Mouse (Mus musculus) forebrain, embryonic 15.5 days (tissue): ENCODE data around the gene Gpr137. TPM values are rescaled to one million over a fixed set of nuclear protein-coding genes. Genes with fewer than 3 reads are reported as not detected.

Experiments used
- ATAC-seq: fragments of 200-750 bp; cut with Nextera tagmentation; replicated peaks from 2 replicates; pipeline ENCODE4 v1.8.0; 2017; ENCODE audit warnings: mild to moderate bottlenecking, moderate TSS enrichment, moderate library complexity
- H3K27ac ChIP-seq: fragments of 300-500 bp; sonication (generic); replicated peaks from 2 replicates; pipeline ENCODE4 v1.5.1; 2015; ENCODE audit warnings: mild to moderate bottlenecking, inconsistent platforms
- H3K27me3 ChIP-seq: fragments of 300-500 bp; sonication (generic); 2 replicates; pipeline ENCODE4 v1.6.1; 2015; ENCODE audit warnings: inconsistent platforms
- H3K36me3 ChIP-seq: fragments of 300-500 bp; sonication (generic); 2 replicates; pipeline ENCODE4 v1.6.1; 2015; ENCODE audit warnings: mild to moderate bottlenecking, inconsistent platforms
- H3K4me1 ChIP-seq: fragments of 300-500 bp; sonication (generic); 2 replicates; pipeline ENCODE4 v1.6.1; 2015; ENCODE audit warnings: inconsistent platforms
- H3K4me2 ChIP-seq: fragments of 300-500 bp; sonication (generic); replicated peaks from 2 replicates; pipeline ENCODE4 v1.6.1; 2015; ENCODE audit warnings: mild to moderate bottlenecking, inconsistent platforms
- H3K4me3 ChIP-seq: fragments of 300-500 bp; sonication (generic); 2 replicates; pipeline ENCODE4 v1.5.1; 2015; ENCODE audit warnings: mild to moderate bottlenecking, inconsistent platforms
- H3K9ac ChIP-seq: fragments of 300-500 bp; sonication (generic); replicated peaks from 2 replicates; pipeline ENCODE4 v1.6.1; 2015; ENCODE audit warnings: mild to moderate bottlenecking, inconsistent platforms
- H3K9me3 ChIP-seq: fragments of 300-500 bp; sonication (generic); 2 replicates; pipeline ENCODE4 v1.6.1; 2016; ENCODE audit warnings: inconsistent platforms
- WGBS: fragments of 180-500 bp; shearing (Covaris S2); methylation state at CpG from one replicate; pipeline ENCODE4 v1.1.7; 2015; ENCODE audit warnings: mixed read lengths; 5-methylcytosine and 5-hydroxymethylcytosine counted together
- polyA plus RNA-seq: library from polyadenylated mRNA; unstranded; fragments of >200 nt; fragmentation: Nextera tagmentation; extraction: Ambion mirVana; gene quantifications from 2 replicates; pipeline ENCODE4 v1.2.1, GENCODE M21; 2015

Gene Gpr137
- polyA plus RNA-seq, 1 experiment from 2014 or later, result 48.0 TPM

- Histone ChIP-seq H3K4me2 (no peak overlapping the region), H3K27me3 (peaks cover 51% of the 10 kb centered on the region), H3K36me3 (no peaks in the 10 kb centered on the region), H3K9me3 (no peaks in the 10 kb centered on the region), H3K27ac (no peak overlapping the region), H3K9ac (no peak overlapping the region), H3K4me1 (peaks cover 46% of the 10 kb centered on the region), H3K4me3 (no peak overlapping the region)
- ATAC-seq, result no peak
- WGBS, result 24% methylated on average over 3 of the region's 3 CpGs
Observed at GRCm38 (mm10) chr19:6936299-6936698, 6.0 kb downstream of the Gpr137 start.

GRCm38 (mm10) chr19:6934195-6934977 lies 7.9 kb downstream of the Gpr137 start, which contains the start of gene Kcnk4:
Kcnk4 (minus strand) TSS chr19:6934515.
- Histone ChIP-seq H3K4me1 (peaks cover 28% of the 10 kb centered on the region), H3K27me3 (peaks cover 64% of the 10 kb centered on the region), H3K9ac (peak within 1 kb of the TSS; percentile 52), H3K36me3 (no peaks in the 10 kb centered on the region), H3K27ac (no peak within 1 kb of the TSS), H3K4me3 (peak within 1 kb of the TSS; percentile 45), H3K9me3 (no peaks in the 10 kb centered on the region), H3K4me2 (peak within 1 kb of the TSS; percentile 68)
- 8% methylated on average over 22 of the region's 23 CpGs for WGBS
- ATAC-seq, result no peak

- Histone ChIP-seq H3K36me3 (no peaks in the 10 kb centered on the region), H3K4me2 (peak overlapping the region; percentile 68), H3K4me3 (peak overlapping the region; percentile 45), H3K27ac (no peak overlapping the region), H3K27me3 (peaks cover 72% of the 10 kb centered on the region), H3K9ac (peak overlapping the region; percentile 52), H3K9me3 (no peaks in the 10 kb centered on the region), H3K4me1 (peaks cover 21% of the 10 kb centered on the region)
- ATAC-seq, result peak; percentile 57
- WGBS, result 3% methylated on average over 56 of the region's 58 CpGs
Observed at GRCm38 (mm10) chr19:6933436-6934194, 8.7 kb downstream of the Gpr137 start.

- Histone ChIP-seq H3K4me2 (peak overlapping the region; percentile 68), H3K4me1 (peaks cover 16% of the 10 kb centered on the region), H3K9me3 (no peaks in the 10 kb centered on the region), H3K27ac (no peak overlapping the region), H3K27me3 (peaks cover 77% of the 10 kb centered on the region), H3K36me3 (no peaks in the 10 kb centered on the region), H3K4me3 (peak overlapping the region; percentile 45), H3K9ac (no peak overlapping the region)
- ATAC-seq, result no peak
- 25% methylated on average over 4 of the region's 4 CpGs for WGBS
Observed at GRCm38 (mm10) chr19:6933102-6933435, 9.2 kb downstream of the Gpr137 start.

GRCm38 (mm10) chr19:6932018-6932417 lies 10.3 kb downstream of the Gpr137 start:
- no peaks in the 10 kb centered on the region for H3K9me3 ChIP-seq
- ATAC-seq, result no peak
- WGBS, result 31% methylated on average over 1 of the region's 1 CpGs
- H3K27ac ChIP-seq, result no peak overlapping the region
- H3K4me2 ChIP-seq, result no peak overlapping the region
- H3K36me3 ChIP-seq, result no peaks in the 10 kb centered on the region
- H3K4me3 ChIP-seq, result no peak overlapping the region
- H3K9ac ChIP-seq, result no peak overlapping the region
- H3K4me1 ChIP-seq, result peaks cover 16% of the 10 kb centered on the region
- peaks cover 88% of the 10 kb centered on the region for H3K27me3 ChIP-seq

GRCm38 (mm10) chr19:6931002-6931401 lies 11.3 kb downstream of the Gpr137 start:
- H3K36me3 ChIP-seq, result no peaks in the 10 kb centered on the region

GRCm38 (mm10) chr19:6928080-6928479 lies 14.2 kb downstream of the Gpr137 start:
- H3K4me2 ChIP-seq, result no peak overlapping the region
- H3K9ac ChIP-seq, result no peak overlapping the region
- no peak for ATAC-seq
- H3K4me1 ChIP-seq, result peaks cover 16% of the 10 kb centered on the region
- H3K36me3 ChIP-seq, result no peaks in the 10 kb centered on the region
- no peak overlapping the region for H3K4me3 ChIP-seq
- no peaks in the 10 kb centered on the region for H3K9me3 ChIP-seq
- H3K27ac ChIP-seq, result no peak overlapping the region
- 12% methylated on average over 9 of the region's 9 CpGs for WGBS
- H3K27me3 ChIP-seq, result peaks cover 93% of the 10 kb centered on the region

More at GRCm38 (mm10) chr19:6931002-6931401, 11.3 kb downstream of the Gpr137 start:
- no peak overlapping the region for H3K27ac ChIP-seq
- H3K9me3 ChIP-seq, result no peaks in the 10 kb centered on the region
- WGBS, result 8% methylated on average over 2 of the region's 2 CpGs
- ATAC-seq, result no peak
- peaks cover 94% of the 10 kb centered on the region for H3K27me3 ChIP-seq
- H3K4me3 ChIP-seq, result no peak overlapping the region
- no peak overlapping the region for H3K4me2 ChIP-seq
- peaks cover 21% of the 10 kb centered on the region for H3K4me1 ChIP-seq
- H3K9ac ChIP-seq, result no peak overlapping the region

- peak overlapping the region; percentile 19 for H3K4me3 ChIP-seq
- 8% methylated on average over 26 of the region's 26 CpGs for WGBS
- no peaks in the 10 kb centered on the region for H3K36me3 ChIP-seq
- H3K4me1 ChIP-seq, result peaks cover 25% of the 10 kb centered on the region
- H3K4me2 ChIP-seq, result peak overlapping the region; percentile 31
- H3K27me3 ChIP-seq, result peaks cover 85% of the 10 kb centered on the region
- no peak overlapping the region for H3K9ac ChIP-seq
- ATAC-seq, result no peak
- no peaks in the 10 kb centered on the region for H3K9me3 ChIP-seq
- no peak overlapping the region for H3K27ac ChIP-seq
Observed at GRCm38 (mm10) chr19:6926559-6927255, 15.6 kb downstream of the Gpr137 start.

GRCm38 (mm10) chr19:6925611-6926329 lies 16.5 kb downstream of the Gpr137 start:
- H3K27me3 ChIP-seq, result peaks cover 75% of the 10 kb centered on the region
- H3K9ac ChIP-seq, result no peak overlapping the region
- no peaks in the 10 kb centered on the region for H3K36me3 ChIP-seq
- H3K27ac ChIP-seq, result no peak overlapping the region
- no peak for ATAC-seq
- H3K9me3 ChIP-seq, result no peaks in the 10 kb centered on the region
- H3K4me3 ChIP-seq, result no peak overlapping the region
- H3K4me2 ChIP-seq, result no peak overlapping the region
- peaks cover 29% of the 10 kb centered on the region for H3K4me1 ChIP-seq
- 7% methylated on average over 37 of the region's 40 CpGs for WGBS

- no peak within 1 kb of the TSS; the same call in 1 of the 2 replicates for H3K4me2 ChIP-seq
Observed at GRCm38 (mm10) chr19:6925307-6925573, 17.0 kb downstream of the Gpr137 start, which contains the start of gene Catsperz. Catsperz (minus strand) TSS chr19:6925380.

GRCm38 (mm10) chr19:6924461-6925306 lies 17.6 kb downstream of the Gpr137 start:
- H3K4me1 ChIP-seq, result peaks cover 39% of the 10 kb centered on the region
- no peak overlapping the region; the same call in 1 of the 2 replicates for H3K4me2 ChIP-seq
- no peaks in the 10 kb centered on the region for H3K9me3 ChIP-seq
- no peak overlapping the region for H3K9ac ChIP-seq
- H3K27me3 ChIP-seq, result peaks cover 68% of the 10 kb centered on the region
- H3K27ac ChIP-seq, result no peak overlapping the region
- no peaks in the 10 kb centered on the region for H3K36me3 ChIP-seq
- no peak overlapping the region for H3K4me3 ChIP-seq
- 3% methylated on average over 39 of the region's 39 CpGs for WGBS
- ATAC-seq, result no peak

More at GRCm38 (mm10) chr19:6925307-6925573, 17.0 kb downstream of the Gpr137 start, which contains the start of gene Catsperz:
- WGBS, result 3% methylated on average over 9 of the region's 9 CpGs
- no peak for ATAC-seq
- H3K9me3 ChIP-seq, result no peaks in the 10 kb centered on the region
- H3K36me3 ChIP-seq, result no peaks in the 10 kb centered on the region
- no peak within 1 kb of the TSS for H3K27ac ChIP-seq
- peaks cover 34% of the 10 kb centered on the region for H3K4me1 ChIP-seq
- no peak within 1 kb of the TSS for H3K9ac ChIP-seq
- peaks cover 71% of the 10 kb centered on the region for H3K27me3 ChIP-seq
- no peak within 1 kb of the TSS for H3K4me3 ChIP-seq
